ENCODE assay signal across 21 mouse cellular contexts in genomic region chr4:129061486-129061885, GRCm38 (mm10). TPM values are rescaled to one million over a fixed set of nuclear protein-coding genes. Genes with fewer than 3 reads are reported as not detected.
A peak's percentile ranks its signal among the peaks of the same experiment; 100 is the strongest.
DNase-seq lines count a peak whose midpoint lies in the region; ATAC-seq and TF ChIP-seq lines count a peak whose summit lies in the region.
"Had no signal": no experiment of that assay in that cellular context is flagged by ENCODE, and none has a peak within 500 bp of the region (broad histone marks: within the 10 kb centered on the region; RNA-seq: fewer than 3 reads in every experiment).

No protein-coding gene starts in this region.

- peaks cover 39% of the 10 kb centered on the region for H3K4me1 ChIP-seq in hindbrain, embryonic 13.5 days (replicated peaks)
- H3K4me1 ChIP-seq in hindbrain, embryonic 10.5 days (replicated peaks) = peaks cover 23% of the 10 kb centered on the region
- peaks cover 24% of the 10 kb centered on the region for H3K4me1 ChIP-seq in midbrain, embryonic 14.5 days (ENCODE audit: control insufficient read depth, insufficient read depth, low read length)
- peaks cover 30% of the 10 kb centered on the region for H3K4me1 ChIP-seq in midbrain, embryonic 10.5 days
- H3K4me1 ChIP-seq in testis, adult 2 months (ENCODE audit: control insufficient read depth, insufficient read depth, low read length) = peaks cover 5% of the 10 kb centered on the region

- H3K36me3 ChIP-seq in hindbrain, embryonic 13.5 days = no peaks in the 10 kb centered on the region
- no peaks in the 10 kb centered on the region for H3K36me3 ChIP-seq in hindbrain, embryonic 10.5 days
- no peaks in the 10 kb centered on the region for H3K36me3 ChIP-seq in midbrain, embryonic 14.5 days (ENCODE audit: control insufficient read depth, insufficient read depth, low read length)
- H3K36me3 ChIP-seq in midbrain, embryonic 10.5 days = no peaks in the 10 kb centered on the region
- peaks cover 2% of the 10 kb centered on the region for H3K36me3 ChIP-seq in testis, adult 2 months (ENCODE audit: control insufficient read depth, insufficient read depth, low read length)
- H3K36me3 ChIP-seq: embryonic facial prominence, embryonic 13.5 days; heart, embryonic 15.5 days had no signal

- TF ChIP-seq CTCF in testis, adult 2 months (IDR thresholded peaks at IDR 0.05; ENCODE audit: control insufficient read depth, insufficient read depth, insufficient replicate concordance, low read depth, low read length) = no peak

- no peaks in the 10 kb centered on the region for H3K9me3 ChIP-seq in hindbrain, embryonic 13.5 days
- H3K9me3 ChIP-seq in hindbrain, embryonic 10.5 days = no peaks in the 10 kb centered on the region
- H3K9me3 ChIP-seq in midbrain, embryonic 14.5 days (ENCODE audit: control insufficient read depth, low read length) = no peaks in the 10 kb centered on the region
- no peaks in the 10 kb centered on the region for H3K9me3 ChIP-seq in midbrain, embryonic 10.5 days (replicated peaks)
- H3K9me3 ChIP-seq: embryonic facial prominence, embryonic 13.5 days; forebrain, embryonic 13.5 days; heart, embryonic 15.5 days had no signal

- H3K27me3 ChIP-seq in hindbrain, embryonic 13.5 days = no peaks in the 10 kb centered on the region
- H3K27me3 ChIP-seq in hindbrain, embryonic 10.5 days (ENCODE audit: insufficient read depth, poor library complexity, severe bottlenecking) = no peaks in the 10 kb centered on the region
- H3K27me3 ChIP-seq in midbrain, embryonic 14.5 days (ENCODE audit: control insufficient read depth, insufficient read depth, low read length) = no peaks in the 10 kb centered on the region
- peaks cover 9% of the 10 kb centered on the region for H3K27me3 ChIP-seq in midbrain, embryonic 10.5 days (ENCODE audit: low read depth, poor library complexity, severe bottlenecking)
- no peaks in the 10 kb centered on the region for H3K27me3 ChIP-seq in testis, adult 2 months (ENCODE audit: control insufficient read depth, insufficient read depth, low read length)
- H3K27me3 ChIP-seq: CH12.LX; embryonic facial prominence, embryonic 13.5 days; forebrain, embryonic 13.5 days; heart, embryonic 15.5 days had no signal

- peak overlapping the region; percentile 25; the same call in 1 of the 2 replicates for H3K4me2 ChIP-seq in hindbrain, embryonic 13.5 days
- H3K4me2 ChIP-seq in midbrain, embryonic 14.5 days (ENCODE audit: low read length) = peak overlapping the region; percentile 6; the same call in 1 of the 2 replicates
- H3K4me2 ChIP-seq: embryonic facial prominence, embryonic 13.5 days; heart, embryonic 11.5 days; heart, embryonic 15.5 days had no signal

- H3K9ac ChIP-seq in hindbrain, embryonic 13.5 days = no peak overlapping the region
- H3K9ac ChIP-seq in midbrain, embryonic 14.5 days (replicated peaks; ENCODE audit: low read length) = no peak overlapping the region
- H3K9ac ChIP-seq: embryonic facial prominence, embryonic 13.5 days; forebrain, embryonic 13.5 days; heart, embryonic 15.5 days had no signal

- no peak for DNase-seq in hindbrain, embryonic 10.5 days (ENCODE audit: low spot score)
- no peak for DNase-seq in midbrain, embryonic 14.5 days
- DNase-seq in midbrain, embryonic 10.5 days (ENCODE audit: low spot score) = no peak
- no peak for DNase-seq in testis, postnatal 10 days (ENCODE audit: low spot score)
- no peak for DNase-seq in kidney, adult 8-10 months
- DNase-seq: adrenal gland, adult 8-10 months; adrenal gland, postnatal 36 days; cerebellum, adult 11-12 months; cerebellum, adult 9-11 months; cerebellum, postnatal 36 days; forebrain, postnatal 0 days; gastrocnemius, postnatal 14 days; heart, adult 2 months; heart, postnatal 14 days had no signal

- WGBS in hindbrain, embryonic 13.5 days = 96% methylated on average over 1 of the region's 1 CpGs
- WGBS in hindbrain, embryonic 10.5 days = 93% methylated on average over 1 of the region's 1 CpGs
- 91% methylated on average over 1 of the region's 1 CpGs for WGBS in midbrain, embryonic 14.5 days
- WGBS in midbrain, embryonic 10.5 days = 98% methylated on average over 1 of the region's 1 CpGs

- no peak for ATAC-seq in hindbrain, embryonic 13.5 days (ENCODE audit: low FRiP score)
- ATAC-seq in midbrain, embryonic 14.5 days (ENCODE audit: low FRiP score, low TSS enrichment) = no peak
- ATAC-seq: forebrain, embryonic 13.5 days; forebrain, postnatal 0 days had no signal

- H3K4me3 ChIP-seq in hindbrain, embryonic 13.5 days = no peak overlapping the region
- H3K4me3 ChIP-seq in hindbrain, embryonic 10.5 days = no peak overlapping the region
- no peak overlapping the region for H3K4me3 ChIP-seq in midbrain, embryonic 14.5 days (replicated peaks; ENCODE audit: low read depth, low read length)
- H3K4me3 ChIP-seq in midbrain, embryonic 10.5 days = no peak overlapping the region
- H3K4me3 ChIP-seq in testis, adult 2 months (ENCODE audit: control insufficient read depth, low read depth, low read length) = peak overlapping the region; percentile 17
- H3K4me3 ChIP-seq: embryonic facial prominence, embryonic 13.5 days; forebrain, embryonic 13.5 days; heart, adult 2 months; heart, embryonic 15.5 days had no signal

- no peak overlapping the region for H3K27ac ChIP-seq in hindbrain, embryonic 13.5 days
- no peak overlapping the region for H3K27ac ChIP-seq in hindbrain, embryonic 10.5 days
- no peak overlapping the region for H3K27ac ChIP-seq in midbrain, embryonic 14.5 days (replicated peaks; ENCODE audit: low read depth, low read length)
- H3K27ac ChIP-seq in midbrain, embryonic 10.5 days (replicated peaks) = no peak overlapping the region
- H3K27ac ChIP-seq in testis, adult 2 months (ENCODE audit: control insufficient read depth, insufficient read depth, low read depth, low read length) = no peak overlapping the region
- H3K27ac ChIP-seq: embryonic facial prominence, embryonic 13.5 days; forebrain, embryonic 13.5 days; heart, adult 2 months; heart, embryonic 15.5 days had no signal

- TF ChIP-seq POLR2A in testis, adult 2 months (IDR thresholded peaks at IDR 0.05; ENCODE audit: control insufficient read depth, low read depth, low read length) = no peak

RNA-seq across cellular contexts. Expression of gene Rnf19b, which starts 3.4 kb away (rescaled TPM):
- polyA plus RNA-seq in hindbrain, embryonic 13.5 days (2015; fragmentation: Nextera tagmentation; extraction: Ambion mirVana) = 25.1 and 25.3 TPM in 2 replicates
- polyA plus RNA-seq in hindbrain, embryonic 10.5 days (2016; fragmentation: Nextera tagmentation; extraction: Ambion mirVana) = 9.2 and 9.9 TPM in 2 replicates
- polyA plus RNA-seq in midbrain, embryonic 14.5 days (2014; fragmentation: Nextera tagmentation; extraction: Ambion mirVana) = 33.8 and 35.3 TPM in 2 replicates
- polyA plus RNA-seq in midbrain, embryonic 10.5 days (2016; fragmentation: Nextera tagmentation; extraction: Ambion mirVana) = 7.1 and 9.0 TPM in 2 replicates
- 515 and 590 TPM in 2 replicates for polyA plus RNA-seq in testis, adult 2 months (2012; rRNA removed)

RNA-seq across cellular contexts. Expression of gene Tmem54, which starts 43.9 kb away (rescaled TPM):
- polyA plus RNA-seq in hindbrain, embryonic 13.5 days (2015; fragmentation: Nextera tagmentation; extraction: Ambion mirVana) = not detected in 2 replicates
- 2.5 and 5.1 TPM in 2 replicates for polyA plus RNA-seq in hindbrain, embryonic 10.5 days (2016; fragmentation: Nextera tagmentation; extraction: Ambion mirVana)
- not detected in 2 replicates for polyA plus RNA-seq in midbrain, embryonic 14.5 days (2014; fragmentation: Nextera tagmentation; extraction: Ambion mirVana)
- polyA plus RNA-seq in midbrain, embryonic 10.5 days (2016; fragmentation: Nextera tagmentation; extraction: Ambion mirVana) = 1.0 and 2.1 TPM in 2 replicates
- polyA plus RNA-seq in testis, adult 2 months (2012; rRNA removed) = 0.42 and 2.4 TPM in 2 replicates
- polyA plus RNA-seq: forebrain, embryonic 13.5 days; forebrain, postnatal 0 days had no signal

Comparison
In these comparisons a context has a peak if more than half of its experiments do, and no peak if none do; other contexts are left out.
1. RNA of gene Rnf19b, which starts 3.4 kb away (polyA plus RNA-seq): 515 to 590 TPM in testis, adult 2 months; 33.8 to 35.3 TPM in midbrain, embryonic 14.5 days, 25.1 to 25.3 TPM in hindbrain, embryonic 13.5 days, 9.2 to 9.9 TPM in hindbrain, embryonic 10.5 days and 7.1 to 9.0 TPM in midbrain, embryonic 10.5 days; every median in the first group is over 10 times any median in the second.